Mouse (Mus musculus): Measurements from ENCODE around the gene Gpx6.

DNA sequence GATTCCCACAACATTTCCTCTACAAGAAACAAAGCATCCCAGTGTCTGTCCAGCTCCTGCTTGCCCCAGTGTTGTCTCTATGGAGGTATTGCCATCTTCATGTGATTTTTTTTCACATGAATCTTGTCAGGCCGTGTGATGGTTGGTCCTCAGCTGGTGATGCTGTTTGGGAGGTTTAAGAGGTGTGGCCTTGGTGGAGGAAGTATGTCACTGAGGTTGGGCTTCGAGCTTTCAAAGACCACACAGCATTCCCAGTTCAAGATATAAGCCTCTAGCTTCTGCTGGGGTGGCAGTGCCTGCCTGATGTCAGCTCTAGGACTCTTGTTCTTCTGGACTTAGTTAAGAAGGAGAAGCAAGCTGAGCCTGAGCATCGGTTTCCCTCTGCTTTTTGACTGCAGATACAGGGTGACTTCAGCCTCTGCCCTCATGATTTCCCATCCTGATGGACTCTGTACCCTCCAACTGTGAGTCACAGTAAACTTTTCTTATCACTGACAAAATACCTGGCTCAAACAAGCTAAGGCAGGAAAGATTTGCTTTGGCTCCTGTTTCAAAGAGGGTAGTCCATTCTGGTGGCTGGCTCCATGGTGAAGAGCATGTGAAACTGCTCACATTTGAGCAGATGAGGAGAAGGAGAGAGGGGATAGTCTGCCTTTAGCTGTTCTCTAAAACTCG lies 49.0 kb upstream of the Gpx6 start:
- no peak for TF ChIP-seq CTCF (IDR thresholded peaks at IDR 0.05; ENCODE audit: low read depth, low read length)
- no peak for TF ChIP-seq TAL1 (conservative IDR thresholded peaks at IDR 0.05; ENCODE audit: low read depth, low read length)
- no peak for TF ChIP-seq POLR2AphosphoS5 (IDR thresholded peaks at IDR 0.05; ENCODE audit: insufficient replicate concordance, low read depth, low read length)
